Mouse (Mus musculus): ENCODE measurements around the gene Magi3. TPM values are rescaled to one million over a fixed set of nuclear protein-coding genes. Genes with fewer than 3 reads are reported as not detected.

The Magi3 gene
- polyA plus RNA-seq, 1 experiment = 9.1 TPM

DNA sequence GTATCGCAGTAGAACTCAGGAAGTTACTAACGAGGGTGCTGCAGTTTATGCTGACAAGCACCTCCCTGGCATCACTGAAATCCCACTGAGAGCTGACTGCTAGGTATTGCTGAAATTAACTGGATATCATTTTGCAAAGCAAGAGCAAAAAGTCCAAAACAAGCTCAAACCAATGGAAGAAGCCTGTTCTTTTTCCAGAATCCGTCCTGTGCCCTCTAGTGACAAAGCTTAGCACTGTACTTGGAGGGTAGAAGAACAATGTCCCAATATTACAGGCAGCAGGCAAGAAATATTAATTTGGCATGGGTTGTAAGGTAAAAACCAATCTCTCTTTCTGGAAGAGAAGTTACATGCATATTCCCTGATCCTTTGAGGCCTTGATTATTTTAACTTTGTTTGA, 118.5 kb downstream of the Magi3 start:
- H3K9me3 ChIP-seq (replicated peaks; ENCODE audit: control insufficient read depth, insufficient read depth, low read length, poor library complexity, severe bottlenecking) = no peaks in the 10 kb centered on the region
- no peaks in the 10 kb centered on the region for H3K4me1 ChIP-seq (ENCODE audit: control insufficient read depth, insufficient read depth, low read length)
- H3K27me3 ChIP-seq (ENCODE audit: control insufficient read depth, insufficient read depth, low read length, poor library complexity, severe bottlenecking) = no peaks in the 10 kb centered on the region
- no peaks in the 10 kb centered on the region; the same call in 1 of the 2 replicates for H3K36me3 ChIP-seq (ENCODE audit: control insufficient read depth, insufficient read depth, low read length, poor library complexity, severe bottlenecking)
- no peak overlapping the region for H3K27ac ChIP-seq (ENCODE audit: insufficient read depth, low read length)
- no peak overlapping the region for H3K4me3 ChIP-seq (ENCODE audit: low read depth, low read length)
- TF ChIP-seq EP300 (IDR thresholded peaks at IDR 0.05; ENCODE audit: insufficient read depth, low read depth, low read length) (no peak), CTCF (IDR thresholded peaks at IDR 0.05; ENCODE audit: low read depth, low read length) (no peak), POLR2A (IDR thresholded peaks at IDR 0.05; ENCODE audit: insufficient read depth, low read length) (no peak)
- no peak overlapping the region for H3K9ac ChIP-seq (ENCODE audit: low read depth, poor library complexity, severe bottlenecking)

DNA sequence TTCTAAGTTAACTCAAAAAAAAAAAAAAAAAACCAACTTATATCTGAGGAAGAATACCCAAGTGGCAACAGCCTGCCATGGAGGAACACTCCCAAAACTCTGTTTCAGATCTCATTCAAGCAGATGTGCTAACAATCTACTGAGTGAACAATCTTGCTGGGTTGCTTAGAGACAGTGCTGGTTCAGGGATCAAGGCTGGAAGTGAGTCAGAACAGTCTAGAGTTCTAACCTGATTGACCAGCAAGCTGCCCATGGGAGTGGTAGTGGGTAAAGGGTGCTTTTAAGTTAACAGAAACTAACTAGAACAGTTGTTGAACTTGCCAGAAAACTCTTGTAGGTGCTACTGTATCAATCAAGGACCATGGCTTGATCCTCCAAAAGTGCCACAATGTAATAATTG, 118.9 kb downstream of the Magi3 start:
- Histone ChIP-seq H3K36me3 (ENCODE audit: control insufficient read depth, insufficient read depth, low read length, poor library complexity, severe bottlenecking) (no peaks in the 10 kb centered on the region; the same call in 1 of the 2 replicates), H3K9ac (ENCODE audit: low read depth, poor library complexity, severe bottlenecking) (no peak overlapping the region), H3K4me3 (ENCODE audit: low read depth, low read length) (no peak overlapping the region), H3K27me3 (ENCODE audit: control insufficient read depth, insufficient read depth, low read length, poor library complexity, severe bottlenecking) (no peaks in the 10 kb centered on the region), H3K4me1 (ENCODE audit: control insufficient read depth, insufficient read depth, low read length) (no peaks in the 10 kb centered on the region), H3K9me3 (replicated peaks; ENCODE audit: control insufficient read depth, insufficient read depth, low read length, poor library complexity, severe bottlenecking) (no peaks in the 10 kb centered on the region), H3K27ac (ENCODE audit: insufficient read depth, low read length) (no peak overlapping the region)
- no peak for TF ChIP-seq CTCF (IDR thresholded peaks at IDR 0.05; ENCODE audit: low read depth, low read length)
- no peak for TF ChIP-seq EP300 (IDR thresholded peaks at IDR 0.05; ENCODE audit: insufficient read depth, low read depth, low read length)
- no peak for TF ChIP-seq POLR2A (IDR thresholded peaks at IDR 0.05; ENCODE audit: insufficient read depth, low read length)

DNA sequence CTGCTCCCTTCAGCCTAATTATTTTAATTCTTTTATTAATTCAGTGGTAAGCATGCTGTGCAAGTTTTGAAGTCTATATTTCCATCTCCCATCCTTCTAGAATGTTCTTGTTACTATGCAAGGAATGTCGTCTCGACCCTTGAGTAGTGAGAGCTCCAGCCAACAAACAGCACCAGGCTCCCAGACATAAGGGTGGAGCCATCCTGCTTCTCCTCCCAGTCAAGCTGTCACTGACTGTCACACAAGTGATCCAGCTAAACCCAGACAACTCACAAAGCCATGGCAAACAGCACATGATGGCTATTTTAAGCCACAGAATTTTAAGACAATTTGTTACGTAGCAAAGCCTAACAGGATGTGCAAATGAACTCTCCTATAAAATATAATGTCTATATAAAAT, 124.2 kb downstream of the Magi3 start:
- no peaks in the 10 kb centered on the region for H3K36me3 ChIP-seq (ENCODE audit: control insufficient read depth, insufficient read depth, low read length, poor library complexity, severe bottlenecking)
- no peak overlapping the region for H3K27ac ChIP-seq (ENCODE audit: insufficient read depth, low read length)
- H3K4me1 ChIP-seq (ENCODE audit: control insufficient read depth, insufficient read depth, low read length) = no peaks in the 10 kb centered on the region
- H3K9ac ChIP-seq (ENCODE audit: low read depth, poor library complexity, severe bottlenecking) = no peak overlapping the region
- H3K4me3 ChIP-seq (ENCODE audit: low read depth, low read length) = no peak overlapping the region
- H3K9me3 ChIP-seq (replicated peaks; ENCODE audit: control insufficient read depth, insufficient read depth, low read length, poor library complexity, severe bottlenecking) = no peaks in the 10 kb centered on the region
- TF ChIP-seq CTCF (IDR thresholded peaks at IDR 0.05; ENCODE audit: low read depth, low read length) = no peak
- TF ChIP-seq POLR2A (IDR thresholded peaks at IDR 0.05; ENCODE audit: insufficient read depth, low read length) = no peak
- TF ChIP-seq EP300 (IDR thresholded peaks at IDR 0.05; ENCODE audit: insufficient read depth, low read depth, low read length) = no peak
- H3K27me3 ChIP-seq (ENCODE audit: control insufficient read depth, insufficient read depth, low read length, poor library complexity, severe bottlenecking) = no peaks in the 10 kb centered on the region

DNA sequence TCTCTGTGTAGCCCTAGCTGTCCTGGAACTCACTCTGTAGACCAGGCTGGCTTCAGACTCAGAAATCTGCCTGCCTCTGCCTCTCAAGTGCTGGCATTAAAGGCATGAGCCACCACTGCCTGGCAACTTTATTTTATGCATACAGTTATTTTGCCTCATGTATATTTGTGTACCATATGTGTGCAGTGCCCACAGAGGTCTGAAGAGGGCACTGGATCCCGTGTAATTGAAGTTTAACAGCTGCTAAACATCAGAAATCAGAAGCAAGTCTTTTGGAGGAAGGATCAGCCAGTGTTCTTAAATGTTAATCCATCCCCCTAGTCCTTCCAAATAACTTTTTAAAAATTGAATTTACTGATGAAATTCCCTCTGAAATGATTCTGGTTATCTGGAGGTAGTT, 125.5 kb downstream of the Magi3 start:
- no peak for TF ChIP-seq POLR2A (IDR thresholded peaks at IDR 0.05; ENCODE audit: insufficient read depth, low read length)
- no peak for TF ChIP-seq CTCF (IDR thresholded peaks at IDR 0.05; ENCODE audit: low read depth, low read length)
- no peak for TF ChIP-seq EP300 (IDR thresholded peaks at IDR 0.05; ENCODE audit: insufficient read depth, low read depth, low read length)
- H3K9me3 ChIP-seq (replicated peaks; ENCODE audit: control insufficient read depth, insufficient read depth, low read length, poor library complexity, severe bottlenecking) = no peaks in the 10 kb centered on the region
- no peak overlapping the region for H3K4me3 ChIP-seq (ENCODE audit: low read depth, low read length)
- H3K9ac ChIP-seq (ENCODE audit: low read depth, poor library complexity, severe bottlenecking) = no peak overlapping the region
- H3K36me3 ChIP-seq (ENCODE audit: control insufficient read depth, insufficient read depth, low read length, poor library complexity, severe bottlenecking) = no peaks in the 10 kb centered on the region
- no peaks in the 10 kb centered on the region for H3K4me1 ChIP-seq (ENCODE audit: control insufficient read depth, insufficient read depth, low read length)
- H3K27ac ChIP-seq (ENCODE audit: insufficient read depth, low read length) = no peak overlapping the region
- H3K27me3 ChIP-seq (ENCODE audit: control insufficient read depth, insufficient read depth, low read length, poor library complexity, severe bottlenecking) = no peaks in the 10 kb centered on the region

DNA sequence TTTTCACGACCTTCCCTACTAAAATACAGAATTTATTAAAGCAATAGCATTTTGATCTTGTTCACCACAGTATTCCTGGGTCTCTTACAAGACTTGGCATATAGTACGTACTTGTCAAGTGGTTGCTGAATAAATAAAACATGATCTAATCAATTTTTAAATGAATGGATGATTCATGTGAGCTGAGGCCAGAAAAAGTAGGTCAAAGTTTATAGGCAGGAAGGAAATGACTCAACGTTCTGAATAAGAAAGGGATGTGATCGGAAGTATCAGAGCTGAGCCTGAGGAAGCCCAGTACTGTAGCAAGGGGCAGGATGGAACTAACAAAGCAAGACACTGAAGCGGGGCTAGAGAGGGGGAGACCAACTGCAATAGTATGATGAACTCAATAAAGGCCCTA, 127.4 kb downstream of the Magi3 start:
- no peak for TF ChIP-seq CTCF (IDR thresholded peaks at IDR 0.05; ENCODE audit: low read depth, low read length)
- TF ChIP-seq POLR2A (IDR thresholded peaks at IDR 0.05; ENCODE audit: insufficient read depth, low read length) = no peak
- no peak for TF ChIP-seq EP300 (IDR thresholded peaks at IDR 0.05; ENCODE audit: insufficient read depth, low read depth, low read length)
- H3K27me3 ChIP-seq (ENCODE audit: control insufficient read depth, insufficient read depth, low read length, poor library complexity, severe bottlenecking) = no peaks in the 10 kb centered on the region
- no peak overlapping the region for H3K4me3 ChIP-seq (ENCODE audit: low read depth, low read length)
- no peak overlapping the region for H3K27ac ChIP-seq (ENCODE audit: insufficient read depth, low read length)
- no peaks in the 10 kb centered on the region for H3K36me3 ChIP-seq (ENCODE audit: control insufficient read depth, insufficient read depth, low read length, poor library complexity, severe bottlenecking)
- H3K9ac ChIP-seq (ENCODE audit: low read depth, poor library complexity, severe bottlenecking) = no peak overlapping the region
- H3K4me1 ChIP-seq (ENCODE audit: control insufficient read depth, insufficient read depth, low read length) = no peaks in the 10 kb centered on the region
- no peaks in the 10 kb centered on the region for H3K9me3 ChIP-seq (replicated peaks; ENCODE audit: control insufficient read depth, insufficient read depth, low read length, poor library complexity, severe bottlenecking)

DNA sequence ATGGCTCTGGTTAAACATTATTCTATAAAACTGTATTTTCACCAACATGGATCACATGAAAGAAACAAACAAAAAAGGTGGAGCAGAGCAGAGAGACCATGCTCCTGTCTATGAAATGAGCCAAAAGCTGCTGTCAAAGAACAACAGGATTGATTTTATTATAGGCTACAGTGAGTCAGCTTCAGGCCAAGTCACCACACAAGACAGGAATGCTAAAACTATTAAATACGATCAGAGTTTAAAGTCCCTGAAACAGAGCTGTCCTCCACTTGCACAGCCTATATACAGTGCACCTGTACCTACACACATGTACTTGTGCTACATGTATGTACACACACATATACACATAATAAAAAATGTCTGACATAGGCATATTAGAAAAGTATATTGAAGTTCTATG, 138.1 kb downstream of the Magi3 start:
- Histone ChIP-seq H3K4me1 (ENCODE audit: control insufficient read depth, insufficient read depth, low read length) (no peaks in the 10 kb centered on the region), H3K9me3 (replicated peaks; ENCODE audit: control insufficient read depth, insufficient read depth, low read length, poor library complexity, severe bottlenecking) (no peaks in the 10 kb centered on the region), H3K9ac (ENCODE audit: low read depth, poor library complexity, severe bottlenecking) (no peak overlapping the region), H3K4me3 (ENCODE audit: low read depth, low read length) (no peak overlapping the region), H3K27ac (ENCODE audit: insufficient read depth, low read length) (no peak overlapping the region), H3K27me3 (ENCODE audit: control insufficient read depth, insufficient read depth, low read length, poor library complexity, severe bottlenecking) (no peaks in the 10 kb centered on the region), H3K36me3 (ENCODE audit: control insufficient read depth, insufficient read depth, low read length, poor library complexity, severe bottlenecking) (no peaks in the 10 kb centered on the region)
- TF ChIP-seq POLR2A (IDR thresholded peaks at IDR 0.05; ENCODE audit: insufficient read depth, low read length) = no peak
- TF ChIP-seq CTCF (IDR thresholded peaks at IDR 0.05; ENCODE audit: low read depth, low read length) = no peak
- TF ChIP-seq EP300 (IDR thresholded peaks at IDR 0.05; ENCODE audit: insufficient read depth, low read depth, low read length) = no peak

All from ES-Bruce4 (cell line).